Mouse (Mus musculus) left cerebral cortex, adult 18-20 months (tissue): ENCODE results near the gene Tmem120b. TPM values are rescaled to one million over a fixed set of nuclear protein-coding genes. Genes with fewer than 3 reads are reported as not detected.
A peak's percentile ranks its signal among the peaks of the same experiment; 100 is the strongest.

Experiments used
- DNase-seq, 2 experiments: peaks; one replicate each; pipeline ENCODE4 v3.0.0; 2021 to 2022; ENCODE audit warnings: low spot score in 2 of 2, mixed read lengths in 1 of 2
- total RNA-seq, 2 experiments: library from RNA; stranded (reverse); gene quantifications; 2 replicates each; pipeline ENCODE4 v1.2.3; 2021

The Tmem120b gene
- total RNA-seq, 2 experiments from 2014 or later, result 13.2 to 13.8 TPM

DNA sequence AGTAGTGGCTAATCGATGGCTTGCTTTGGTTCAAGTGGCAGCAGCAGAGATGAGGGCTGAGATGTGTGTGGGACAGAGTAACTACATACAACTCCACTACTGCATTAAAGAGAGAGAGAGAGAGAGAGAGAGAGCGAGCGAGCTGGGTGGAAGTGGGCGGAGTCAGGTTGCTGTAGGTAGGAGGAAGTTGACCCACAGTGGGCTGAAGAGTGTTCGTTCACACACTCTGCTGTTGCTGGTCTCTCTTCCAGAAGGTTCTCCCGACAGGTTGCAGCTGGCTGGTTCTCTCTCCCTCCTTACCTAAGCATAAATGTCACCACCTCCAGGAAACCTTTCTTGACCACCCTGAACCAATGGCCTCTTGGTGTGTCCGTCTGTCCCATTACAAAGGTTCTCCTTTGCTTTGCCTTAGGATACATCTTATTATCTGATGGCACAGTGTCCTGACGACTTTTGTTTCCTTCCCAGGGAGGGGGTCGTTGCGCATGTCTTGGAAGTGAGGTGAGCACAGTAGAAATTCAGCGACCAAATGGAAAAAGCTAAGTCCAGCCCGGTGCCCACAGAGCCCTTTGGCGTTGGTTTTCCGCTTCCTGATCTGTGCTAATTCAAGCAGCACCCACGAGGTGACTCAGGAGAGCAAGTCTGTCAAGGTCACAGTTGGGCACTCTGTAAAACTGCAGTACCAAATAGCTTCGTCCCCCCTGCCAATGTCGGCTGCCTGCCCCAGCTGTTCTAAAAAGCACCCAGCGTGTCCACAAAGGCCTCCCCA lies 57.6 kb downstream of the Tmem120b start:
- no peak for DNase-seq

- DNase-seq, result no peak
These were observed 58.8 kb downstream of the Tmem120b start for GRCm38 (mm10) chr5:123127031-123127430.

DNA sequence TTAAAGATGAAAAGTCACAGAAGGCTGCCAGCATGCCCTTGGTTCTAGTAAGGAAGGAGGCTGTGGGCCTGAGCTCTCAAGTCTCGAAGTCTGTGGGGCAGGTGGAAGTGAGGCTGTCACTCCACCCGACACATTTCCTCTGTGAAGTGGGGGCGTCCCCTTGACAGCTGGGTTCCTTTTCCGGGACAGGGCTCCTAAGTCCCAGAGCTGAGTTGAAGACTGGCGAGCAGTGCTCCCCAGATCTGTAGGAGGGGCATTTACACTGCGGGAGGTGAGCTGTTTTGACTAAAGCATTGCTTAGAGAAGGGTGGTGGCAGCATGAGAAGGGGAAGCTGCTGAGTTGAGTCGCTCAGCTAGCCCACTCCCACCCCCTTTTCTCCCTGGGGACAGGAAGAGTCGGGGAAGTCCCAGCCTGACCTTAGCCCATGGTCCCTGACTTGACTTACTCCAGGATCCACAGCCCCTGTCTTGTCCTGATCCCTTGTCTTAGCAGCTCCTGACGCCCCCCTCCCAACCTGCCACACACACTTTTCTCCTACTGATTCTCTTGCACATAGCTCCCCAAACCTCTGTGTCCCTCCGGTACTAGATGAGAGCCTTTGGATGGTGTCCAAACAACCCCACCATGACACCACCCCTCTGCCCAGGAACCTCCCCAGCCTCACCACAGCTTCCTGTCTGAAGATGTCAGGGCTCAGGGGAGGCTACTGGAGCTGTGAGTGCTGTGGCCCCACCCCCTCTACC lies 60.4 kb downstream of the Tmem120b start:
- no peak for DNase-seq

GRCm38 (mm10) chr5:123129170-123129757 lies 61.0 kb downstream of the Tmem120b start:
- no peak for DNase-seq

GRCm38 (mm10) chr5:123130030-123130813 lies 62.0 kb downstream of the Tmem120b start:
- no peak for DNase-seq

- DNase-seq, result no peak
These were observed 62.6 kb downstream of the Tmem120b start for GRCm38 (mm10) chr5:123130814-123131148.

GRCm38 (mm10) chr5:123132308-123133071 lies 64.3 kb downstream of the Tmem120b start, which contains the start of gene Rhof:
Rhof (minus strand) TSS chr5:123132692.
- peak; percentile 85 to 87 for DNase-seq

GRCm38 (mm10) chr5:123133083-123133783 lies 65.0 kb downstream of the Tmem120b start:
- peak; percentile 88 to 91 for DNase-seq

- DNase-seq, result peak in 1 of 2 experiments; percentile 33
These were observed 65.5 kb downstream of the Tmem120b start for GRCm38 (mm10) chr5:123133784-123134143.

DNA sequence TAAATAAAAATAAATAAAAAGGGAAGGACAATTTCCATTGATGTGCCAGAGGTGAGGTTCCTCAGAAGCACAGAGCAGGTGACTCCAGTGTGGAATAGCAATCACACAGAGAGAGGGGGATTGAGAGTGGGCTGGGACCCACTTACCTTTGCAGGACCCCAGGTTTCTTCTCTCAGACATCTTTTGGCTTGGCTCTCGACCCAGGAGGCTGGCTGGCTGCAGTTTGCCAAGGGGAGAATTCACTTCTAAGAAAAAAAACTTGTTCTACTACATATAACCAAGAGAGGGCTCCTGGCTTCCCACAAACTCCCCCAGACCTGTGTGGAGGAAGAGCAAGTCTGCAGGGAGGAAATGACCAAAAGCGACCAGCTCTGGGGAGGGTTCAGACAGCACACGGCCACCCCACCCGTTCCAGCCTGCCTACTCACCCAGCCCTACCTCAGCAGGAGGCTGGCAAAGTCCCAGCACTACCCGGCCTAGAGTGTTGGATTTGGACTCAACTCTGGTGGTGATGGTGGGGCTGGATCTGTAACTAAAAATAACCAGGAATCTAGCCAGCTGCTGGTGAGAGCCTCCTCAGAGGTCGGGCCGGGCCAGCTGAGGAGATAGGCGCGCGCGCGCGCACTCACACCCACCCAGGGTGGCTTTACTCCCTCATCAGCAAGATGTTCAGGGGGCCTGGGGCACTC lies 66.1 kb downstream of the Tmem120b start:
- peak in 1 of 2 experiments; percentile 69 for DNase-seq

GRCm38 (mm10) chr5:123134875-123135382 lies 66.7 kb downstream of the Tmem120b start:
- DNase-seq, result no peak

GRCm38 (mm10) chr5:123135471-123136360 lies 67.5 kb downstream of the Tmem120b start:
- DNase-seq, result peak; percentile 66 to 68

GRCm38 (mm10) chr5:123136361-123137043 lies 68.3 kb downstream of the Tmem120b start:
- peak; percentile 83 to 87 for DNase-seq

DNA sequence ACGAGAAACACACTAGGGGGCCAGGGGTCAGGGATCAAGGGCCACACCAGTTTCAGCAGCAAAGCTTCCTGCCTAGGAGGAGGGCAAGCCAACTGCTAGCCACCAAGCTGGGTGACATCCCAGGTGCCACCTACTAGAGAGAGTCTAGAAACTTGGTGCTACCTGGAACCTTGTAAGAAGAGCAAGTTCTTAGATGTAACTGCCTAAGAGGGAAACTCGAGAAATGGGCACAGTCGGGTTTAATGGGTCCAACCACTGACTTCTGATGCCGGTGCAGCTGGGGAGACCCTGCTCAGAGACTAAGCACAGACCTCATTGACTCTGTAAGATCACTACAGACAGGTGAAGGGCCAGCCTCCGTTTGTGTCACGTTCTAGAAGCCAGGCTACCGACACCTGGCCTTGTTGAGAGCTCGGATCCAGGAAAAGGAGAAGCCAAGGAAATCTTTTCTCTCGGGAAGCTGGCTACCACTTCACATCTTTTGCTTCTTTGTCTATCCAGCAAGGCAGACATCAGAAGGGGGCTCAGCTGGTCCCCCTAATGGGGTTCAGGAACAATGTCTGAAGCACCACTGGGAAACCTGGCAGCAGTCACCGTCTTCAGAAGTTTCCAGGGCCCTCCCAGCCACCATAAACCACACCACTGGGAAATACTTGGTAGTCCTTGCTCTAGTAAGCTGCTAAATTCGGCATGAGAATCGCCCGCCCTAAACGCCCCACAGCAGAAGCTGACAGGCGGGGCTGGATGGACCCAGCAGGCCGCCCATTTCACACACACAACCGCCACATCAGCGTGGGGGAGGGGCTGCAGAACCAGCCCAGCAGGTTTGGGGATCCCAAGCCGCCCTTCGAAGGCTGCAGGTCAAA lies 69.1 kb downstream of the Tmem120b start:
- peak; percentile 66 to 72 for DNase-seq

DNA sequence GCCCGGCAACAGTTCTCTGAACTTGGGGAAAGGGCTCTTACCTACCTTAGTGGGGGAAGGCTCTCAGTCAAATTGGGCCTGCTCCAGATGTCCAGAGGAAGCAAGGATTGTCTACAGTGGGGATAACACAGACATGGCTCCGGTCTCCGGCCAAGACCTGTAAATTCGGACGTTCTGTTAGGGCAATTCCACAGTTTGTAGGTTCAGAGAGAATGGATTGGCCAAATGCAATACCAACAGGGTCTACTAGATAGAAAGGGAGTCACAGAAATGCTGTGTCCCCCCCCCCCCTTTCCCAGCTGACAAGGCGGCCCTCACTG lies 69.7 kb downstream of the Tmem120b start:
- no peak for DNase-seq

GRCm38 (mm10) chr5:123138230-123138911 lies 70.2 kb downstream of the Tmem120b start:
- peak in 1 of 2 experiments; percentile 31 for DNase-seq
